Mouse (Mus musculus): ENCODE results near the gene Gm28053.

Gm28053 gene

DNA sequence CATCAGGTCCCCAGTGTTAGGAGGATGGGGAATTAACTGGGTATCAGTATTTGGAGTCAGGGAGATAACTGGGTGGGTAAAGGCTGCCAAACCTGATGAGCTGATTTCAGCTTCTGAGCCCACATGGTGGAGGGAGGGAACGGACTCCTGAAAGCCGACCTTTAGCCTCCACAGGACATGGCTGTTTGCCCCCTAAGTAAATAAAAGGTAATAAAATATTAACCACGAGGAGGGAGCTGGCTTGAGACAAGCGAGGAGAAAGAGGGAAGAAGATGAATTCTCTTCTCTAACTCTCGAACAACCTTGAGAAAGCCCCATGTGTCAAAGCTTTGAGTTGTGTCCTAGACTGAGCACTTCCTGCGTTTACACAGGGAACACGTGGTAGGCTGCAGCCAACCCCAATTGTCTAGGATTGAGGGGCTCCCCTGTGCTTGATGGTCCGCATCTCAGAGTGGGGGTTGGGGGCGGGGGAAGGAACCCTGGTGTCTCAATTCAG, 23.4 kb downstream of the Gm28053 start:
- no peak for DNase-seq (ENCODE audit: low spot score)

DNA sequence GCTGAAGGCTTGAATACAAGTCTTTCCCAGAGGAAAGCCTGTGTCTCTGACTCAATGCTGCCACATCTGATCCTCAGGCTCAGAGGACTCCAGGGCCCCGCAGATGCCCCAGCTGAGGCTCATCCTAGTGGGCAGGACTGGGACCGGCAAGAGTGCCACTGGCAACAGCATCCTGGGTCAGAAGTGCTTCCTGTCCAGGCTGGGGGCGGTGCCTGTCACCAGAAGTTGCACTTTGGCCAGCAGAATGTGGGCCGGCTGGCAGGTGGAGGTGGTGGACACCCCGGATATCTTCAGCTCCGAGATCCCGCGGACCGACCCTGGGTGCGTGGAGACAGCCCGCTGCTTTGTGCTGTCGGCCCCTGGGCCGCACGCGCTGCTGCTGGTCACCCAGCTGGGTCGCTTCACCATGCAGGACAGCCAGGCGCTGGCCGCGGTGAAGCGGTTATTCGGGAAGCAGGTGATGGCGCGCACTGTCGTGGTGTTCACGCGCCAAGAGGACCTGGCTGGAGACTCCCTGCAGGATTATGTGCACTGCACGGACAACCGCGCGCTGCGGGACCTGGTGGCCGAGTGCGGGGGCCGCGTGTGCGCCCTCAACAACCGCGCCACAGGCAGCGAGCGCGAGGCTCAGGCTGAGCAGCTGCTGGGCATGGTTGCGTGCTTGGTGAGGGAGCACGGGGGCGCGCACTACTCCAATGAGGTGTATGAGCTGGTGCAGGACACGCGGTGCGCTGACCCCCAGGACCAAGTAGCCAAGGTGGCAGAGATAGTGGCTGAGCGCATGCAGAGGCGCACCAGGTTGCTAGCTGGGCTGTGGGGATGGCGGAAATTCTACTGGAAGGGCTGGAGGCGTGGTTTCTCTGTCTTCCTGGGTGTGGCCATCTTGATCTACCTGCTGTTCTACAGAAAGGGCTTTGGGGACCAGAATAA, 24.3 kb downstream of the Gm28053 start:
- DNase-seq (ENCODE audit: low spot score) = no peak

DNA sequence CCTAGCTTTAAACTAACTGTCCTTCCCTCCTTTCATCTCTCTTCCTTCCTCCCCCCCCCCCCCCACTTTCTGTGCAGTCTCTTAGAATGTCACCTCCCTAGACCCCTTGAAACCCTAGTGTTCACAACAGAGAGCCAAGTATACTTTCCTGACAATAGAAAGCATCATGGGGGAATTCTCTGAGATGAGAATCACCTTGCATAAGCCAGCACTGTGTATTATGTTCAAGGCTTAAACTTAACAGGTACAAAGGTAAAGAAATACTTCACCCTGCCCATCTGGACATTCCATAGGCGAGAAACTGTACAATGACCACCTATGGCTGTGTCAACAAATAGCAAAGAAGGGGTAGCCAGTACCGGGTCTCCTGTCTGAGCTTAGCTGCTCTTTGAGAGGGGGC, 27.1 kb downstream of the Gm28053 start:
- no peak for DNase-seq (ENCODE audit: low spot score)

DNA sequence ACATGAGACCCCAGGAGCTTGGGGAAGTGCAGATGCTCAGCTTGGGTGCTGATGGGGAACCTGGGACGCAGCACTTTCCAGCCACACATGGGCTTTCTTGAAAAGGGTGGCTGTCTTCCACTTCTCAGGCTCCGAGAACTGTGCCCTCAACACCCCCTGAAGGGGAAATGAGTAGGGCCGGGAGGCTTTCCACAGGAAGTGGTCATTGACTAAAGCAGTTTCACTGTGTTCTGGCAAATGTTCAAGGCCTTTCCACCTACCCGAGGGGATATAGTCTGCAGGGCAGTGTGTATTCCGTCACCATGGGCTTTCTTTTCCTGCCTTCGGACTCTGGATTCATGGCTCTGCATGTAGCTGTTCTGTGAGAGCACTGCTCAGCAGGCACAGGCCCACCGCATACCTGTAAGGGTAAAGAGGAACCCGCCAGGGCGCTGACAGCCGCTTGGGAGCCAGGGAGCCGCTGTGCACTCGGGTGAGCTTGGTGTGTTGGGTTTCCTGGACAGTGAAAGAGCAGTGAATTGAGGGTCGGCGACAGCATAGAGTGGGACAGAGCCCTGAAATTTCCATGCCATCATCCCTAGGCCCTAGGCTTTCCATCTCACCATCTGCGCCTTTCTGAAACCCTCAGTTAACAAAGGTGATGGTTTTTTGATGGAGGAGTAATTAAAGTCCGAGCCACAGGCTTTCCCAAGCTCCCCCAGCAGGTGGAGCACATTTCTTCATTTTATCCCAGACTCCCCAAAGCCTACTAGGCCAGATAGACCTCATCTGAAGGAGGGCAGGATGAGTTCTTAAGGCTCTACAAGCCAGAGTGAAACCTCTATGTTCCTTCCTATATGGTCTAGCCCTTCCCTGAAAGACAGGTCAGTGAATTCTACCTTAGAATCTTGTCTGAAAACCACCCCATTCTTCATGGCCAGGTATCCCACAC, 27.8 kb downstream of the Gm28053 start, which contains the start of gene Gimap5:
Gimap5 (plus strand) TSS at position 239 of the 931 bp plus-strand sequence.
- DNase-seq (ENCODE audit: low spot score) = peak; percentile 7

DNA sequence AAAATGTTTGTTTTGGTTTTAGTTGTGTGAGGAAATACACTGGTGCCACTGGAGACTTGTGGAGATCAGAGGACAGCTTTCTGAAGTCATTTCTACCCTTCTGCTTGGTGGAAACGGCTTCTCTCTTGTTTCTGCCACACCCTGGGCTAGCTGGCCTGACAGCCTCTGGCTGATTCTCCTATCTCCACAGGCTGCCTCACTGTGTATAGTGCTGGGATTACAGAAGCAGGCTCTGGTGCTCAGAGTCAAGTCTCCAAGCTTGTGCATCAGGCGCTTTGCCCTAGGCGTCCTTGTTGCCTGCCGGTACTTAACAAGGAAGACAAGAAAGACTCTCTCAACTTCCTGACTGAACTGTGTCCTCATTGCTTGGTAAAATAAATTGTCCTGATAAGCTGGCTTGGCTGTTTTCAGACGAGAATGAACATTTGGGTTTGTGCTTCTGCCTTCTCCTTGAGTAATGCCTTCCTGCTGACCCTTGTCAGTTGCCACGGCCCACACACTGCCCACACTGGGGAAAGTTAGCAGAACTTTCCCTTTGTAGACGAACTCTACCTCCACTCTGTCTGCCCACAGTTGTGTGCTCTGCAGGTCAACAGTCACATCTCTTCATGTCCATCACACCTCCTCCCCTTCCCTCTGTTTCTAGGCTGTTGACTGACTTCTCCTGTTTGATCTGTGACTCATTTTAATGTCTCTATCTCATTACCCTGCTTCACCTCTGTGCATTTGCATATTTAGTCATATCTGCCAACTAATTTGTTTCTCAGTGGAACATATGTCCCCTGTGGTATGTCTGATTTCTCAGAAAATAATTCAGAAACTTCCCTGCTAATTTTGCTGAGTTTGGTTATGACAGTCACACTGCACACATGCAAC, 28.9 kb downstream of the Gm28053 start:
- no peak for DNase-seq (ENCODE audit: low spot score)

DNA sequence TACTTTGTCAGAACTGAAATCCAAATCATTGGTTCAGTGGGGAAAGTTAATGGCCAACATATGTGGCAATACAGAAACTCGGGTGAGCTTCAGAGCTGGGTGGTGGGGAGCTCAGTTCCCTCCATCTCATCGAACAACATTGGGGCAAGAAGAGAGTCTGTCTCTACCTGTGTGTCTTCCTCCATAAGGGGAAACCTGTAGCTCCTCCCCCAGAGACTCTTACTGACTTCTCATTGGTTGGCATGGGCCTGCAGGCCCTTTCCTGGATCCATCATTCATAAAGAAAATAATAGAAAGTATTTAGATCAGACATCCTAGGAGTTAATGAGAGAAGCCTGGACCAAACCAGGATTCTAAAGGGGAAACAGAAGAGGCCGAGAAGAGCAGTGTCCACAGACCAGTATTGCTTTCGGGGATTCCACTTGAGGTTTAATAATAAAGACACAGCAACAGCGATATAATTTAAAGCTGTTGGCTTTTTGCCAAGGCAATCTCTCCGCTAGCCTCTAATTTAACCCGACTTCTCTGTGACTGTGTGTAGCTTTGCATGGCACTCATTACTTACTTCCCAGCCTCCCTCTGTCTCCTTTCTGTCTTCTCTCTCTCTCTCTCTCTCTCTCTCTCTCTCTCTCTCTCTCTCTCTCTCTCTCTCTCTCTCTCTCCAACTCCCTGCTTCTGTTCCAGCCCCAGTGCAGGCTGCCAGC, 45.3 kb downstream of the Gm28053 start:
- no peak for DNase-seq (ENCODE audit: low spot score)

DNA sequence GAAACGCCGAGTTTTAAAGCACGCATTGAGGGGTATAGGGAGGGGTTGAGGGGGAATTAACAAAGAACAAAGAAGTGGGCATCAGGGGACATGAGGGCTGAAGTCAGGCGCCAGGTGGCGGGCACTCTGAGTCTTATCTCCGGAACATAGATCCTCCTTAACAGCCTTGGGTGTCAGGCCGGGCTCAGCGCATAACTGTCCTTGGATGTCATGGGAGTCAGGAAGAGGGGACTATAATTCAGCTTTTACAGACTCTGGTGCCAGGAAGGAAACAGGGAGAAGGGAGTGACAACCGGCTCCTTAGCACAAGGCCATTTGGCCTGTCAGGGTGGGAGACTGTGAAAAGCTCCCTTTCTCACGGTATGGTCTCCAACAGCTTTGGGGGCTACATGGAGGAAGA, 46.1 kb downstream of the Gm28053 start:
- no peak for DNase-seq (ENCODE audit: low spot score)

DNA sequence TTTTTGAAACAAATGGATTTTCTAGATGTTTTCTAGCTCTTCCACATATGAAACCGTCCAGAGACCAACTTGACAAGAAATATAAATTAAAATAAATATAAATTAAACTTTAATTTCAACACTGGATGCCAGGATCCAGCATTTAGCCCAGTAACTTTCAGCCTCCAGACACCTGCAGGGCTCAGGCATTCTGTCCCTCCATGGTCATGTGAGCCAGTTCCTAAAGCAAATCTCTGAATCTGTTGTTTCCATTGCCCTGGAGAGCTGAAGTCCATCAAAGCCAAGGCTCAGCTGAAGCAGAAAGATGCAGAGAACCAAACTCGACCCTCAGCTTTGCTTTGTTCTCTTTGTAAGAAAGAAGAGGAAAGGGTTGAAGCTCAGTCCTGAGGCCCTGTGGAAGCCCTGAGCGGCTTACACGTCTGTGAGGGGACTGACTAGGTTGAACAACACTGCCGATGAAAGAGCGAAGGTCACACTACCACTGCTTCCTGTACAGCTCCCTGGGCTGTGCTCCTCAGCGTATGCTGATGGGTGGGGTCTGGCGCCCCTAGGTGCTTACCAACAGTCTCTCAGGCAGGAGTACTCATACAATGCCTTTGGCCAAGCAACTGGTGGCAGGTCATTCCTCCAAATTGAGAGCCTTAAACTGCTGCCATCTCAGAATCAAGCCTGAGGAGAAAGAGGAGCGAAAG, 49.9 kb downstream of the Gm28053 start:
- no peak for DNase-seq (ENCODE audit: low spot score)

DNA sequence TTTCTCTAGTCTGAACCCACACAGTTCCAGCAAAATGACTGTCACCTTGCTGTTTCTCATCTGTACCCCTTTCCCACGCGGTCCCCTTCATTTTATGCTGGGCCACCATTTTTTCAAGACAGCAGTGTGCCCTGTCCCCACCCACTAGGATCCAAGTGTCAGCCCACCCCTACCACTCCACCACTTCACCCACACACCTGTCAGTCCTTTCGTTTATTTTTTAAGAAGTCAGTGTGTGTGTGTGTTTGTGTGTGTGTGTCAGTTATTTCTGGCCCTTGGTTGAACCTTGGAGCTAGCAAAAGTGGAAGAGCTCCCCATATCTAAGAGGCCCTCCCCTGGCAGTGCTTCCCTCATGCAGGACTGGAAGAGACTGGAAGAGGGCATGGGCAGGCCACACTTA, 50.5 kb downstream of the Gm28053 start:
- DNase-seq (ENCODE audit: low spot score) = no peak

DNA sequence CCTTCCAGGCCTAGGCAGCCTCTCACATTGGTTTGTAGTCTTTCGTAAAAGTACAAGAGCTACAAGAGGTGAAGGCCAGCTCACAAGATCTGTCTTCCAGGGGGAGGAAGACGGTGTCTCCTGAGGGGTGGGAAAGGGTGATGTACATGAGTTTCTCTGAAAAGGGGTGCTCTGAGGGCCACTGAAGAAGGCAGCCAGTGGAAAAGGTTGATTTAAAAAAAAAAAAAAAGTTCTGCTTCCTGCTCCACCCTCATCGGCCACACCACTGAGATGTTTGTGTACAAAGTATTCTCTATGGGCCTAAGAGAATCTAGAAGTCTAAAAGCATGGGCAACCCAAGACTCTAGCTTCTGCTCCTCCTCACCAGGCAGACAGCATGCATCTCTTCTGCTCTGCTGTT, 52.3 kb downstream of the Gm28053 start, which contains the start of gene Gimap3:
Gimap3 (minus strand) TSS at position 156 of the 400 bp plus-strand sequence.
- DNase-seq (ENCODE audit: low spot score) = no peak

DNA sequence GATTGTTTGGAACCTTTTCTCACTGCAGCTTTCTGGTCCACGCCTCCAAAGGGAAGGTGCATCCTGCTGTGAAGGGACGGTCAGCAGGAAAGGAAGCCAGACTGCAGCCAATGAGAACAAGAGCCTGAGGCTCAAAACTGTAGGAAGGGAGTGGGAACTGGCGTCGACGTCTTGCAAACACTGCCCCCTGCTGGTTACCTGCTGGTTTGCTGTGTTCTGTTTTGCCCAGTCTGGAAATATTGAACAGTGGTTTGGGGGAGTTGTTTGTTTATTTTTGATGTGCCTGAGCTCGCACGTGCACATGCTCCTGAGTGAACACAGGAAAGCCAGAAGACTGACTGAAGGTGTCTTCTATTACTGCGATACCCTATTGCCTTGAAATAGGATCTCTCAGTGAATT, 53.6 kb downstream of the Gm28053 start:
- DNase-seq (ENCODE audit: low spot score) = peak; percentile 38

DNA sequence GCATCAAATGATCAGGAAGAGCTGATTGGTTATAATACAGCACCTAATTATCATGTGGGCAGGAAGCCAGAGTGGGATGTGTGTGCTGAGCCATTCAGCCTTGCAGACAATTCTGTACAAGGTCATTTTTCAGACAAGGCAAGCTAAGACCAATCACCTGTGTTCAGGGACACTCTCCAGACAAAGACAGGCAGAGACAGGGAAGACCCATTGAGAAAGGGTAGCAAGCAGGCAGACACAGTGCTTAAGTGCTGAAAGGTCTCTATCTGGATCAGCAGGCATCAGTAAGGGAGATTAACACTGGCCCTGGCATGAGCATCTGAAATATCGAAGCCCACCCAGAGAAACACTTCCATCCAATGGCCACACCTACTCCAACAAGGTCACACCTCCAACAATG, 66.0 kb downstream of the Gm28053 start:
- no peak for DNase-seq (ENCODE audit: low spot score)

DNA sequence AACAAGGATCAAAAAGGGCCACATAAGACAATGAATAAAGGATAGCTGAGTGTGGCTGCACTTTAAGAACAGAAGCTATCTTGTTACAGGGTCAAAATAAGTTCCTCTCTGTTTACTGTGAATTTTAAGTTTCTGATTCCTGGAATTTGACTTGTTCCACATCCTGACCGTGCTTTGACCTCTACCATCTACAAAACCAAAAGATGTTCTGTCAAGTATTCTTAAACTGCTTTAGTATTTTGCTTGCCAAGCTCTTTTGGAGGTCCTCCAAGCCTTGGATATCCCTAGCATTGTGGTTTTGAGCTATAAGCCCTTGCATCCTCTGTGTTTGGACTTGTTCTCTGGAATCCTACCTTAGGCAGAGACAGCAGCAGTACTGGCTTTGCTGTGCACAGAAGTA, 66.8 kb downstream of the Gm28053 start:
- no peak for DNase-seq (ENCODE audit: low spot score)

DNA sequence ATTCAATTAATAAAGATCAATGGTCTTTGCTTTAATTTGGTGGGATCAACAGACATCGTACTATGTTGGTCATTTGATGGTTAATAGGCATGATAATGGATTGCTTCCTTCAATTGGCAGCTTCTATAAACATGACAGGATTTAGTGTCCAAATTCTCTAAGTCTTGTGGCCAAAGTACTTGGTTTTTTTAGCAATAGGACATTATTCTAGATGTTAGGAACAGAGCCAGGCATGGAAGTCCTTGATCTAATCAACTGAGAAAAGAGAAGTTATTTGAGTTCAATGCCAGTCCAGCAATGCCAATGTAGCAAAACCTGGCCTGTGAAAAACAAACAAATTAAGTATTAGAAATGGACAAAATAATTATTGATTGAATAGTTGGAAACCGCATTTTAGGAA, 67.2 kb downstream of the Gm28053 start:
- DNase-seq (ENCODE audit: low spot score) = no peak

DNA sequence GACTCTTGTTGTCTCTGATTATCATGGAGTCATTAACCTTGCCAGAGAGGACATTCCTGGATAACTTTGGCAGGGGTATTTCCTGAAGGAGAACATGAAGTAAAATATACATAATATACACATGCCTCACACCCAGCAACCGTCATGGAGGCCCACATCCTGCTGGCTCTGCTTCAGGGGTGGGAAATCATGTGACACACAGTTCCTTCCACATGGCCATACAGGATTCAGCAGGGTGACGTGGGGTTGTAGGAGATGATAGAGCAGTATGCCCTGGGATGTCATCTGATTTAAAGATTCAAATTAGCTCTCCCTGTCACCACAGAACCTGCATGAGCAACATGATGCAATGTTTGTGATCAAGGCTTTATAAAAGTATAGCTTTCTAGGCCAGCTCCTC, 69.5 kb downstream of the Gm28053 start:
- no peak for DNase-seq (ENCODE audit: low spot score)

DNA sequence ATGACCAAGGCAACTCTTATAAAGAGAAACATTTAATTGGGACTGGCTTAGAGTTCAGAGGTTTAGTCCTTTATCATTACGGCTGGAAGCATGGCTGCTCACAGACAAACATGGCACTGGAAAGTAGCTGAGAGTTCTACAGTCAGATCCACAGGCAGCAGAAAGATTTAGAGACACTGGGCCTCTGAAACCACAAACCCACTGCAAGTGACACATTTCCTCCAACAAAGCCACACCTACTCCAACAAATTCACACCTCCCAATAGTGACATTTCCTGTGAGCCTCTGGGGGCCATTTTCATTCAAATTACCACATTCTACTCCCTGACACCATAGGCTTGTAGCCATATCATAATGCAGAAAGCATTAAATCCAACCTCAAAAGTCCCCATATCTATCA, 83.5 kb downstream of the Gm28053 start:
- no peak for DNase-seq (ENCODE audit: low spot score)

Measured in MN1 (cell line).